Mouse (Mus musculus) E14TG2a.4 (cell line): ENCODE measurements around the gene Zic3.

Source experiments
- H3K27me3 ChIP-seq: 2 replicates; pipeline ENCODE4 v1.6.1; 2014; ENCODE audit warnings: low read length, control low read depth; ENCODE audit not compliant: insufficient read depth
- H3K36me3 ChIP-seq: 2 replicates; pipeline ENCODE4 v1.6.1; 2014; ENCODE audit warnings: low read length, control low read depth; ENCODE audit not compliant: insufficient read depth
- H3K4me1 ChIP-seq: replicated peaks from 2 replicates; pipeline ENCODE4 v1.6.1; 2014; ENCODE audit warnings: low read depth, low read length, control low read depth
- H3K4me3 ChIP-seq: replicated peaks from 2 replicates; pipeline ENCODE4 v1.5.1; 2014; ENCODE audit warnings: mild to moderate bottlenecking, low read length
- H3K9me3 ChIP-seq: 2 replicates; pipeline ENCODE4 v1.6.1; 2014; ENCODE audit warnings: low read length, control low read depth
- CTCF ChIP-seq: conservative IDR thresholded peaks from 2 replicates; pipeline ENCODE4 v1.5.1; 2014; ENCODE audit warnings: low read length
- NANOG ChIP-seq: IDR thresholded peaks from 2 replicates; pipeline ENCODE4 v1.6.1; 2014; ENCODE audit warnings: borderline replicate concordance, low read length, mixed read lengths
- POU5F1 ChIP-seq: IDR thresholded peaks from 2 replicates; pipeline ENCODE4 v1.6.1; 2014; ENCODE audit warnings: low read length, borderline replicate concordance

Gene Zic3

DNA sequence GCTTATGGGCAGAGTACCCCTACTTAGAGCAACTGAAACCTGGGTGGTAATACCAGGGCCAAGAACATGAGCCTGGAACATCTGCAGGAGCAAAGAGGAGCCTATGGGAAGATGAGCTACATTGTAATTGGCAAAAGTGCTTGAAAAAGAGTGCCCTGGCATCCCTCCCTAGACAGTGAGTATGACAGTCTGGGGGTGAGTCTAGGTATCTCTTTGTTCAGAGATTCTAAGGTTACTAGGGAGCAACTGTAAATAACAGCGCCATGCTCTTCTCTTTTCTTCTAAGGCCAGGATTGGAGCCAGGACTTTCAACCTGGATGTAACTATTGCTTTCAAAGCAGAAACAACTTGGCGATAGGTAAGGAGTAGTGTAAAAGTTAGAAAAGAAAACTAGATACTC, at the start of gene Zic3:
Gene Zic3 (plus strand): TSS at position 301 of the 400 bp plus-strand sequence.
- no peak within 1 kb of the TSS for H3K4me3 ChIP-seq
- no peak for TF ChIP-seq NANOG
- TF ChIP-seq POU5F1, result no peak
- no peak for TF ChIP-seq CTCF
- no peaks in the 10 kb centered on the region for H3K9me3 ChIP-seq
- peaks cover 3% of the 10 kb centered on the region for H3K27me3 ChIP-seq
- H3K4me1 ChIP-seq, result peaks cover 73% of the 10 kb centered on the region
- no peaks in the 10 kb centered on the region for H3K36me3 ChIP-seq

DNA sequence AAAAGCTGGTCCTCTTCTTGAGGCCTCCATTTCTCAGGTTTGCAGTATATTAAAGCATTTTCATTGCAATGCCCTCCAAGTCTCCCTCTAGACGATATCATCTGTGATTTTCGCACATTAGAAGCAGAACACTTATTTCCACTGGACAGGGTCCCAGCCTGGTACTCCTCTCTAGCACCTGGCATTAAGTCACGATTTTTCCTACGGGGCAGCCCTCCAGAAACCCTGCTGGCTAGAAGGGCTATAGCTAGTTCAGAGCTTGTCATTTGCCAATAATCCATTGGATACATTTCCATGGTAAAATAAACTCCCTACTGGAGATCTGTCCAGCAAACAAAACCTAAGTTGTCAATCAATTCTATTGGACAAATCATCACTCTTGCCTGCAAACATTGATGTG, 40.1 kb upstream of the Zic3 start:
- H3K27me3 ChIP-seq, result no peaks in the 10 kb centered on the region
- TF ChIP-seq NANOG (no peak), CTCF (no peak), POU5F1 (no peak)
- H3K4me3 ChIP-seq, result no peak overlapping the region

DNA sequence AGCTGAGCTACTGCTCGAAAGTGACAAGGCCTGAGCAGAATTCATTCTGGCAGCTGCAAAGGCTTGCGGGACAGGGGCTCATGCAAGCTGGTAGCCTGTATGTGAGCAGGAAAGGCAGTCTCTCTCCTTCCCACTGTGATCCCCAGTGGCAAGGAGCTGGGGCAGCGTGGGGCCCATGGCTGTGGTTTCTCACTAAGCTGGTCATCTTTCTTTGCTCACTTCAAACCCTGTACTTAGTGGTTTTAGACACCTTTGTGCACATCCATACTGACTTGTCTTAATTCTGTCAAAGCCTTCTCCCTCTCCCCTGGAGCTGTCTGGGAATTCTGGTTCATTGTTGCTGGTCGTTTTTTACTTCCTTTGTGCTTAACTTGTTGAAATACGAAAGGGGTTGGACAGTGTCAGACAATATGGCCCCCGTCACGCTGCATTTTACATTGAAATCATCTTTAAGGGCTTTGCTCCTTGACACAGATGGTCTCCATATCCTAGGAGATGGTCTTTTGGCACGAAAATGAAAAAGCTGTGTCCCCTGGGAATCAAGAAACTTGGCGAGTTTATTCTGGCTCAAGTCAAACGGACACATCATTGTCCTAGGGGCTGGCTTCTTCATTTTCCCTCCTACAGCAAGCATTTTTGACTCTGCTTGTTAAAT, 34.9 kb upstream of the Zic3 start:
- Histone ChIP-seq H3K4me3 (no peak overlapping the region), H3K27me3 (no peaks in the 10 kb centered on the region), H3K36me3 (no peaks in the 10 kb centered on the region), H3K4me1 (no peaks in the 10 kb centered on the region), H3K9me3 (no peaks in the 10 kb centered on the region)
- TF ChIP-seq CTCF, result no peak
- TF ChIP-seq POU5F1, result no peak
- TF ChIP-seq NANOG, result no peak

More for the DNA sequence above, 40.1 kb upstream of the Zic3 start:
- no peaks in the 10 kb centered on the region for H3K9me3 ChIP-seq
- H3K36me3 ChIP-seq, result no peaks in the 10 kb centered on the region
- no peaks in the 10 kb centered on the region for H3K4me1 ChIP-seq

DNA sequence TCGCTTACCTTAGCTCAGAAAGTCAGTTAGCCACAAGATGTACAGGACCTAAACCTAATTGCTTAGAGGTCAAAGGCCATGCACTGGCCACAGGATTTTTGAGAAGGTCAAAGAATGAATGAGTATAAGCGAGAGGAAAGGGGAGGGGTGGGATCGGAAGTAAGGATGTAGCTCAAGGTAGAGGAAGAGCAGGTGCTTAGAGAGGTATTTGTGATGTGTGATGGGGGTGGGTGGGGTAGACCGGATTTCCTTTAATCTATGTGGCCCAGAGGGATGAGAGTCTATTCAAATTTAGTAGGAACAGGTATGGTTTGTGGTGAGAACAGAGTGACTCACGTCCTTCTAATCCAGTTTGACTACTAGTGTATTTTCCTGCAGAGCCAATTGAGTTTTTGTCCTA, 9.1 kb upstream of the Zic3 start:
- no peak for TF ChIP-seq NANOG
- no peak for TF ChIP-seq POU5F1
- TF ChIP-seq CTCF, result no peak
- no peak overlapping the region for H3K4me3 ChIP-seq
- no peaks in the 10 kb centered on the region for H3K36me3 ChIP-seq
- H3K9me3 ChIP-seq, result no peaks in the 10 kb centered on the region
- H3K27me3 ChIP-seq, result peaks cover 25% of the 10 kb centered on the region
- H3K4me1 ChIP-seq, result peaks cover 55% of the 10 kb centered on the region

DNA sequence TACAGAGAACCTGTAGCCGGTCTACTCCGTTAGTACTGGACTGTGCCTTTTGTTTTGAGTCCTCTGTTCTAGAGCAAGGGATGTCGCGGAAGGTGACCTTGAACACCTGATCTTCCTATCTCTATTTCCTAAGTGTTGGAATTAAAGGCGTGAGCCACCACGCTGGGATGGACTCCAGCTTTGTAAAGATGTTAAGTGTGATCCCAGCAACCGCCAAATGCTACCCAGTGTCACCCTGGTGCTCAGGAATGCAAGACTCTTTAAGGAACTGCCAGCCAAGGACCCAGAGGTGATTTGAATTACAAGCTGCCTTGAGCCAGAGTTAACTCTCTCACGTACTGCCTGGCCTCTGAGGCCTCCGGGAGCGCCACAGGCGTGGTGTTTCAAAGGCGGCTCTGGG, 8.4 kb upstream of the Zic3 start:
- no peaks in the 10 kb centered on the region for H3K36me3 ChIP-seq

DNA sequence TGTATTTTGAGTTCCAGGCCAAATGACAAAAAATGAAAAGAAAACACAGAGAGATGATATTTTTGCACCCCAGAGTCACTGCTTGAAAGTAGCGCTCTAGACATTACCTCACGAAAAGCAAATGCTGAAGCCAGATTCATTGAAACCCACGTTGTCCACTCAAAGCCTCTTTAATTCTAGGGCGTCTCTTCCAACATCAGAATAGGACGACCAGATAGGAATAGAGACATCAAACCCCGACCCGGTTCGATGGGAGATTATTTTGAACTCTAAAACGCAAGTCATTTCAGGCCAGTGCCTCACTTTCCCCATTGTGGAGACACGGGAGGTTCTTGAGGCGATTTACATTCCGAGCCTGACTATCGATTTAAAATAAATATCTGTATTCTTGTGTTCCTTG, 7.7 kb upstream of the Zic3 start:
- H3K9me3 ChIP-seq, result no peaks in the 10 kb centered on the region
- no peak for TF ChIP-seq CTCF
- TF ChIP-seq POU5F1, result no peak
- no peaks in the 10 kb centered on the region for H3K36me3 ChIP-seq
- H3K4me1 ChIP-seq, result peaks cover 58% of the 10 kb centered on the region
- H3K4me3 ChIP-seq, result peak overlapping the region; percentile 58
- peaks cover 25% of the 10 kb centered on the region for H3K27me3 ChIP-seq

More for the DNA sequence above, 8.4 kb upstream of the Zic3 start:
- TF ChIP-seq CTCF (no peak), POU5F1 (no peak), NANOG (peak; percentile 77)
- Histone ChIP-seq H3K27me3 (peaks cover 25% of the 10 kb centered on the region), H3K9me3 (no peaks in the 10 kb centered on the region), H3K4me1 (peaks cover 58% of the 10 kb centered on the region), H3K4me3 (peak overlapping the region; percentile 58; the same call in 1 of the 2 replicates)

DNA sequence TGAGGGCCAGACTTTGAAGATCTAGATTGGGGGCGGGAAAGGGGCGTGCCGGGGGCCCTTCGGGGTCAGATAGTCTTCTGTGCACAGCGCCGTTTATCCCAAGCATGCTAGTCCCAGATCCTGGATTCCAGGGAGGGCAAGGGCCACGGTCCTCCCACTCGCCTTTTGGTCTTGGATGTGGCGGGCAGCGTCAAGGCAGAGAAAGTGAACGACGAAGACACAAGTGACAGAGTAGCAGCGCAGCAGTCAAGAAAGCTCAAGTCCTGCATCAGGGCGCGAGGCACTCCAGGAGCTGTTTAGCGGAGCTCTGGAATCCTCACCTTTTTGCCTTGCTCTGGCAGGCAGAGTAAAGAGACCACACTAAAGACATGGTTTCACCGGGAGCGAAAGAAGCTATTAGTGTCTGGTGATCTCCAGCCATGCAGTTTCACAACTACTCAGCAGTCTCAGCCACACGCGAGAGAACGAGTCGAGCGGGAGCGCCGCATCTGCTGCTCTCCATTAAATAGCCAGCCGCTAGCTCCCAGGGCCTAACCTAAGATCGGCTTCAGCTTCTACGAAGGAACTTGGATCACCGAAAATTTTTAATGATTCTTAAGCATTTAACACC, 7.1 kb upstream of the Zic3 start:
- TF ChIP-seq POU5F1, result no peak
- no peak for TF ChIP-seq NANOG
- no peak for TF ChIP-seq CTCF

DNA sequence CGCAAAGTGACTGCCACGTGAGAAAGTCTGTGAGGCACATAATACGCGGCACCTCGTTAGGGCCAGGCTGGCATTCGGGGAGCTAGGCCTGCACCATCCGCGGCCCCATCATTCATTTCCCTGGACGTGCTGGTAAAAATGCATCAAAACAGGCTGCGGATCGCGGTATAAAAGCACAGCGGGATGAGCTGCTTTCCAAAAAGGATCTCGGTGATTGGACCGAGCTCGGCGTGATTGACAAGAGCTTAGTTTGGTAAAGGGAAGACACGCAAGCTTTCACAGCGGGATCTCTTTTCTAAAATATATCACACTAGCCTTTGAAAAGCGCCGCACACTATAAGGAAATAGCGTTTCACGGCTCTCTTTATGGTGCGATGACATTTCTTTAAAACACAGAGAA, 3.8 kb upstream of the Zic3 start:
- H3K36me3 ChIP-seq, result no peaks in the 10 kb centered on the region
- H3K27me3 ChIP-seq, result peaks cover 25% of the 10 kb centered on the region
- no peaks in the 10 kb centered on the region for H3K9me3 ChIP-seq
- peak overlapping the region; percentile 67 for H3K4me3 ChIP-seq
- peaks cover 75% of the 10 kb centered on the region for H3K4me1 ChIP-seq
- no peak for TF ChIP-seq CTCF
- TF ChIP-seq POU5F1, result no peak
- no peak for TF ChIP-seq NANOG

More for the DNA sequence above, 7.1 kb upstream of the Zic3 start:
- Histone ChIP-seq H3K9me3 (no peaks in the 10 kb centered on the region), H3K4me1 (peaks cover 63% of the 10 kb centered on the region), H3K27me3 (peaks cover 25% of the 10 kb centered on the region), H3K36me3 (no peaks in the 10 kb centered on the region), H3K4me3 (peak overlapping the region; percentile 58)
